Mouse (Mus musculus) retina, adult 2 months (tissue): ENCODE data around the gene Lin28b.

Source experiments
- DNase-seq: peaks from one replicate; pipeline ENCODE4 v3.0.0-alpha.2; 2012; ENCODE audit warnings: low read depth, low spot score

Gene Lin28b

DNA sequence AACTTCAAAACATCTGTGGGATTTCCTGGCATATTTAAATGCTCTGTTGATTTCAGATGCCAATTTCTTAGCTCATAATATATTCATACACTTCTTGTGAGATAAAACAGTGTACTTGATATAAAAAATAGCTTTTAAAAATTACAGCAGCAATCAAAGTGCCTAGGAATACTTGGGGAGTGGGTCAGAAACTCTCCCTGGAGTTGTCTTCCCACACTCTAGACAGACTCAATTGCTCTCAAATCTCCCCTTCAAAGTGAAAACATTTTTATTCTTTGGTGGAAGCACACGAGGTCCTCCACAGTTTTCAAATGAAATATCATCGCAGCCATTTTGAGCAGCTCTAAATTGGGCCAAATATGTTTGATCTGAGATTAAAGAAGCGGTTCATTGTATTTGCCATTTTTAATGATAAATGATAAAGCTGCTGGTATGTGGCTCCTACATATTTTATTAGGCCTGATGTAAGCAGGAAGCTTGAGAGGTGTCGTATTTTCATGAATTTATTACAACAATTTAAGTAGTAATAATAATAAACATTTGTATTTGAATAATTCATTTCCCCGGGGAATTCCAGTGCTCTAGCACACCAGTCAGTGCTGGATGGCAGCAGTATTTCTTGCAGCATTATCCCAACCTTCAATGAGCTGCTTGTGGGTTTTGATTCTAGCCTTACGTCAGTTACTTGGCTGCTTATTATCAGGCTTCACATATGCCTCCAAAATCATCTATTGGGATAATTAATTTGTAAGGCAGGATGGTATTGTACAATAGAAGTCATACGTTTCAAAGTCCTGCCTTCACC lies 157.8 kb downstream of the Lin28b start:
- no peak for DNase-seq
